Mouse (Mus musculus) hindbrain, embryonic 12.5 days (tissue): ENCODE measurements around the gene Vamp8. TPM values are rescaled to one million over a fixed set of nuclear protein-coding genes. Genes with fewer than 3 reads are reported as not detected.
A peak's percentile ranks its signal among the peaks of the same experiment; 100 is the strongest.

ENCODE experiments used
- ATAC-seq: fragments of 200-750 bp; cut with Nextera tagmentation; 2 replicates; pipeline ENCODE4 v1.8.0; 2017; ENCODE audit warnings: moderate TSS enrichment; ENCODE audit not compliant: low FRiP score
- H3K27ac ChIP-seq: fragments of 300-500 bp; sonication (generic); 2 replicates; pipeline ENCODE4 v1.5.1; 2016; ENCODE audit warnings: mild to moderate bottlenecking
- H3K27me3 ChIP-seq: fragments of 300-500 bp; sonication (generic); 2 replicates; pipeline ENCODE4 v1.6.1; 2016; ENCODE audit warnings: mild to moderate bottlenecking
- H3K36me3 ChIP-seq: fragments of 300-500 bp; sonication (generic); 2 replicates; pipeline ENCODE4 v1.6.1; 2016; ENCODE audit warnings: mild to moderate bottlenecking
- H3K4me1 ChIP-seq: fragments of 300-500 bp; sonication (generic); 2 replicates; pipeline ENCODE4 v1.6.1; 2016
- H3K4me2 ChIP-seq: fragments of 300-500 bp; sonication (generic); replicated peaks from 2 replicates; pipeline ENCODE4 v1.6.1; 2016; ENCODE audit warnings: mild to moderate bottlenecking
- H3K4me3 ChIP-seq: fragments of 300-500 bp; sonication (generic); 2 replicates; pipeline ENCODE4 v1.5.1; 2016; ENCODE audit warnings: mild to moderate bottlenecking
- H3K9ac ChIP-seq: fragments of 300-500 bp; sonication (generic); 2 replicates; pipeline ENCODE4 v1.6.1; 2016; ENCODE audit warnings: mild to moderate bottlenecking, moderate library complexity
- H3K9me3 ChIP-seq: fragments of 300-500 bp; sonication (generic); replicated peaks from 2 replicates; pipeline ENCODE4 v1.6.1; 2016; ENCODE audit warnings: mild to moderate bottlenecking
- WGBS: fragments of 180-500 bp; shearing (Covaris S2); methylation state at CpG from one replicate; pipeline ENCODE4 v1.1.7; 2016; 5-methylcytosine and 5-hydroxymethylcytosine counted together
- polyA plus RNA-seq: library from polyadenylated mRNA; unstranded; fragments of >200 nt; fragmentation: Nextera tagmentation; extraction: Ambion mirVana; gene quantifications from 2 replicates; pipeline ENCODE4 v1.2.1, GENCODE M21; 2016

Vamp8 gene
- 43.9 and 45.5 TPM in 2 replicates for polyA plus RNA-seq

DNA sequence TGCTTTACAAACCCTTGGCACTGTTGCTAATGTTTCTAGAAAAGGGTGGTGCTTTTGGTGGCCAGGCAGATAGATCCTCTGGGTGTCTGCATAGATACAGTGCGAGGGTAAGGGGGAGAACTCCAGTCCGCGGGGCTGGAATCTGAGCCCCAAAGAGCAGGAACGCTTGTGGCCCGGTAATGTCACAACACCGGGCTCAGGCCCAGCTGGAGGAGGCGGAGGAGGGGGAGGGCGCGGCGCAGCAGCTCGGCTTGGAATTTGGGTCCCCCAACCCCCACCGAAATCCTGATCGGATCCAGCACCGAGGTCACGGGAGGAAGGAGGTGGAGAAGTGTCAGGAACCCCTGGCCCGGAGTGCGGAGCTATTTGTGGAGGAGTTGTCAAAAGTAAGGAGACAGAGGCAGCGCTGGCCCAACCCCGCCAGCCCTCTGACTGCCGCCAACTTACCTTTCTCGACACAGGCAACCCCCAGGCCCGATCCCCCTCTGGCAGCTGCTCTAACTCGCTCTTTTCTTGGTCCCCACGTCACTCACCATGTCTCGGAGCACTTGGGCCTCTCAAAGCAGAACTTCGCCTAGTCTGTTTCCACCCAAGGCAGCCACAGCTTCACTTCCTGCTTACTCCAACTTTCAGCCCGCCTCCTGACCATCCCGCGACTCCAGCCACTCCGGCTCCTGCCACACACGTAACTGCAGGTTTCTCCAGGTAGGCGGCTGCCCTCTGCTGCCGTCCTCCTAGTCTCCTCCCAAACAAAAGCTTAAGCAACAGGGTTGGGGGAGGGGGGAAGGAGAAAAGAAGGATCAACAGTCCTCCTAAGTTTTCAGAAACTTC lies at the start of gene Vamp8:
TSS of gene Vamp8 (minus strand) at position 763 of the 831 bp plus-strand sequence.
- peaks cover 19% of the 10 kb centered on the region for H3K27me3 ChIP-seq
- WGBS = 2% methylated on average over 33 of the region's 33 CpGs
- peak within 1 kb of the TSS; percentile 58 for H3K9ac ChIP-seq
- 0 out of 2 replicates have a peak, but pooled peaks cover 1% of the 10 kb centered on the region for H3K36me3 ChIP-seq
- H3K4me2 ChIP-seq = peak within 1 kb of the TSS; percentile 53
- peaks cover 11% of the 10 kb centered on the region; the same call in 1 of the 2 replicates for H3K4me1 ChIP-seq
- no peaks in the 10 kb centered on the region for H3K9me3 ChIP-seq
- no peak for ATAC-seq
- H3K27ac ChIP-seq = peak within 1 kb of the TSS; percentile 36; the same call in 1 of the 2 replicates
- H3K4me3 ChIP-seq = peak within 1 kb of the TSS; percentile 36

DNA sequence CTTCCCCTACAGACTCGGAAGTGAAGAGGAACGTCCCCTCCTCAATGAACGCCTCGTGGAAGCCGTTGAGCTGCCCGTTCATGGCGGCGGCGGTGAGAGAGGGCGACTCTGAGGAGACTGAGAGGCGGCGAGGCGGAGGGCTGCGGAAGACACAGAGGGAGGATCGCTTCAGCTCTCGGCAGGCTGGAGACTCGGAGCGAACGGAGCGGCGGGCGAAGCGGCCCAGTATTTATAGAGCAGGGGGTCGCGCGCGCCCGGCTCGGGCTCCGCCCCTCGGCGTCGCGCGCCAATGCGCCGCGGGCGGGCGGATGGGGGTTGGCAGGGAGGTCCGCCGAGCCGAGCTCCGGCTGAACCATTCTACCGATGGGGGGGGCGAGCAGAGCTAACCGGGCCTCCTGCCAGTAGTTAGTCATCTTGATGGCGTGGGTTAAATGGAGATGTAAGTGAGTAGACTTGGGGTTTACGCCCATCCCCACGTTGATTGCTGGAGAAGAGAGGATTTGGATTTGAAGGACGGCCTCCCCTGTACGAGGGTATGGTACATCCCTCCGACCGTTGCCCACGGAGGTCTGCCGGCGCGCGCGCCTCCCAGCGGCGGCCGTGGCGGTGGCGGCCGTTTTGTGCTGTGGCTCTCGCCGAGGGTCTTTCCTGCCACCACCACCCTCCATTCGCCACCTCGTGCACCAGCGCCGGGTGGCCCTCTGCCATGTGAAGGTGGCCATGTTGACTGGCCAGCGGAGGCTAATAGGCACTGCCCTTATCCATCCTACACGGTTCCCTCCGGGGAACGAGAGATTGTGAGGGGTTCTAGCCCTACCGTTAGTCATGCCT lies 49.1 kb upstream of the Vamp8 start, which contains the start of gene Mat2a:
TSS of gene Mat2a (minus strand) at position 204 of the 831 bp plus-strand sequence.
- Histone ChIP-seq H3K27ac (peak within 1 kb of the TSS; percentile 99), H3K4me2 (peak within 1 kb of the TSS; percentile 78), H3K4me3 (peak within 1 kb of the TSS; percentile 78), H3K9me3 (no peaks in the 10 kb centered on the region), H3K36me3 (peaks cover 26% of the 10 kb centered on the region), H3K27me3 (no peaks in the 10 kb centered on the region), H3K9ac (peak within 1 kb of the TSS; percentile 97), H3K4me1 (peaks cover 38% of the 10 kb centered on the region)
- peak; percentile 90 for ATAC-seq
- WGBS = under 1% methylated on average over 68 of the region's 77 CpGs

DNA sequence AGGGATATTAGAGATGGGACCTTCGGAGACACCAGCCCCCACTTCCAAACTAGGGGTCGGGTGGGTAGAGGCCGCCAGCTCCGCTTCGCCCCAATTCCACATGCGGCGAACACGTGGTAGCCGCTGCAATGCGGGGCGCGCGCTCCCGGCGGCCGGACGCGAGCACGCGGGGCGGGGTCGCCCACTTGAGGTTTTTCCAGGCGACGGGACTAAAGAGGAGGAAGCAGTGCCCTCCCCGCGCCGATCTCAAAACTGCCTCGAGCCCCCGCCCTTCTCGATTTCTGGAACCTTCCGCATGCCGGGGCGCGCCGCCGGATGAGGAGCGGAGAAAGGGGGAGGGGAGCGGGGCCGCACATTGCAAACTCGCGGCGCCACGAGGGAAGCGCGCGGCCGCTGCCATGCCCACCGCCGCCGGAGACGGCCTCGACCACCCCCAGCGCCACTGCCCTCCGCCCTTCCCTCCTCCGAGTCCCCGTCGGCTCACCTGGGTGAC lies 48.4 kb upstream of the Vamp8 start:
- Histone ChIP-seq H3K4me1 (peaks cover 38% of the 10 kb centered on the region), H3K9ac (peak overlapping the region; percentile 97), H3K27ac (peak overlapping the region; percentile 99), H3K36me3 (peaks cover 31% of the 10 kb centered on the region), H3K4me2 (peak overlapping the region; percentile 78), H3K27me3 (no peaks in the 10 kb centered on the region), H3K4me3 (peak overlapping the region; percentile 78), H3K9me3 (no peaks in the 10 kb centered on the region)
- peak; percentile 36 for ATAC-seq
- under 1% methylated on average over 52 of the region's 57 CpGs for WGBS

DNA sequence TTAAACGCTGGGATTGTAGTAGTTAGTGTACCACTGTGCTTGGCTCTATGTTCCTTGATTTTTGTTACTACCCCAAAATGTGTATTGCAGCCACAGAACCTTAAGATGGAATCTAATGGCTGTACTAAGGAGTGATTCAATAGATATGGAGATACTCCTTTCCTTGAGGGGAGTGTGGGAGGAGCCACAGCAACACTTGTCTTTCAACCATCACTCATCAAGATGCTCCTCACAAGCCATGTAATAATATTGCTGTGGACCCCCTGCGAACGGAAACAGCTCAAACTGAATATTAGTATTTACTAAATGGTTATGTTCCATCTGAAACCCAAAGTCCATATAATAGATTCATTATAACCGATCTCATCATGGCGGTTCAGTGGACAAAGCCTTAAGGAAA lies 47.7 kb upstream of the Vamp8 start:
- H3K9ac ChIP-seq = peak overlapping the region; percentile 97
- H3K27me3 ChIP-seq = no peaks in the 10 kb centered on the region
- H3K4me2 ChIP-seq = peak overlapping the region; percentile 78
- WGBS = 3% methylated on average over 5 of the region's 5 CpGs
- H3K4me1 ChIP-seq = peaks cover 38% of the 10 kb centered on the region
- peaks cover 37% of the 10 kb centered on the region for H3K36me3 ChIP-seq
- no peak for ATAC-seq
- H3K4me3 ChIP-seq = peak overlapping the region; percentile 78
- H3K27ac ChIP-seq = no peak overlapping the region
- no peaks in the 10 kb centered on the region for H3K9me3 ChIP-seq

DNA sequence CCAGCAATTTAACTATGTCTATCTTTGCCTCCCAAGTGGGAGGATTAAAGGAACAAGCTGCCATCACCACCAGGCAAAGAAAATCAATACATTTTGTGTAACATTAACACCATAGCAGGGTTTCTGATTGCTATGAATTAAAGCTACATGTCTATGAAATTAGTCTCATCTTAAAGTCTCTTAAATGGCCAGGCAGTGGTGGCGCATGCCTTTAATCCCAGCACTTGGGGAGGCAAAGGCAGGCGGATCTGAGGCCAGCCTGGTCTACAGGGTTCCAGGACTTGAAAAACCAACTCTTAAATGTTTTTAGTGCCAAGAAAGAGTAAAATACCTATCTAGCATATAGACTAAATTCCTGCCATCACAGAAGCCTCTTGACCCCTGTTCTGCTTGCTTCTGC lies 41.6 kb upstream of the Vamp8 start:
- H3K4me2 ChIP-seq = no peak overlapping the region
- H3K9ac ChIP-seq = no peak overlapping the region
- H3K36me3 ChIP-seq = peaks cover 71% of the 10 kb centered on the region
- H3K4me3 ChIP-seq = no peak overlapping the region
- H3K27ac ChIP-seq = no peak overlapping the region
- H3K4me1 ChIP-seq = peaks cover 15% of the 10 kb centered on the region
- ATAC-seq = no peak
- no peaks in the 10 kb centered on the region for H3K27me3 ChIP-seq
- WGBS = 87% methylated on average over 2 of the region's 2 CpGs
- no peaks in the 10 kb centered on the region for H3K9me3 ChIP-seq

DNA sequence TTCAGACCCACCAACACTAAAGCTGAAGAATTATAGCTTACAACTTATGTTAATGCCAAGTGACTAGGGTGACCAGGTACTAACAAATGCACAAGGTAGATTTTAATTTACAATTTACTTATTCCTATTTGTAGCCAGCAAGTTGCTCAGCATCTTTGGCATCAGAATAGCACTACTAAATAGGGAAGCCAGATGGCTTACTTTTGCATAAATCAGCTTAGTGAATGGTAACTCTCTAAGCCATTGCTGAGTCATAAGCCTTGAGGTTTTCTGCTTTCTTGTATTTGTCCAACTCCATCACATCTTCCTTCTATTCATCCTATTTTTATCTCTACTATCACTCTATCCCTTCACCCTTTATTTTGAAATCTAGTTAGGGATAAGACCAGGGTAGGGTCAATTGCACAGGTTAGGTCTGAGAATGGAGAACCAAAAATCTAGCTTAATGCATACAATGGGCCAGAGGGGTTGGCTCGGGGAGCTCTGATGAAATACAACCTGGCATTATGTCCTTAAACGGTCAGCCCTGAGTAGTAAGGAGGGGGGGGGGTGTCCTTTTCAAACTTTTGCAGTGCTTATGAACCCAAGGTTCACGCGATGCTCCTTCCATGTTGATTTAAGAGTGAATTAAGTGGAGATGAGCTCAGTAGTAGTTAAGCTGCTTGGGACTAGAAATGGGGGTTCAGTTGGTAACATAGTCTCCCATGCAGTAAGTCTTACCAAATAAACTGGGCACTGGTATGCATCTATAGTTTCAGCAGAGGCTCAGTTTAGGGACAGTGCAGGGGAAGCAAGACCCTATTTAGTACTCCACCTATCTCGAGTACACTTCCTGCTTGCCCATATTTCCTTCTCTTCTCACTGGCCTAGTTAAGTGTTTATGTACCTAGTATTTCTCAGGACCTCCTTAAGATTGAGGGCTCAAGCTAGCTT lies 40.8 kb upstream of the Vamp8 start:
- 37% methylated on average over 5 of the region's 5 CpGs for WGBS
- H3K9ac ChIP-seq = no peak overlapping the region
- H3K27me3 ChIP-seq = no peaks in the 10 kb centered on the region
- H3K36me3 ChIP-seq = peaks cover 71% of the 10 kb centered on the region
- no peak overlapping the region for H3K4me2 ChIP-seq
- H3K27ac ChIP-seq = no peak overlapping the region
- peak; percentile 53 for ATAC-seq
- no peak overlapping the region for H3K4me3 ChIP-seq
- no peaks in the 10 kb centered on the region for H3K9me3 ChIP-seq
- peaks cover 10% of the 10 kb centered on the region; the same call in 1 of the 2 replicates for H3K4me1 ChIP-seq

DNA sequence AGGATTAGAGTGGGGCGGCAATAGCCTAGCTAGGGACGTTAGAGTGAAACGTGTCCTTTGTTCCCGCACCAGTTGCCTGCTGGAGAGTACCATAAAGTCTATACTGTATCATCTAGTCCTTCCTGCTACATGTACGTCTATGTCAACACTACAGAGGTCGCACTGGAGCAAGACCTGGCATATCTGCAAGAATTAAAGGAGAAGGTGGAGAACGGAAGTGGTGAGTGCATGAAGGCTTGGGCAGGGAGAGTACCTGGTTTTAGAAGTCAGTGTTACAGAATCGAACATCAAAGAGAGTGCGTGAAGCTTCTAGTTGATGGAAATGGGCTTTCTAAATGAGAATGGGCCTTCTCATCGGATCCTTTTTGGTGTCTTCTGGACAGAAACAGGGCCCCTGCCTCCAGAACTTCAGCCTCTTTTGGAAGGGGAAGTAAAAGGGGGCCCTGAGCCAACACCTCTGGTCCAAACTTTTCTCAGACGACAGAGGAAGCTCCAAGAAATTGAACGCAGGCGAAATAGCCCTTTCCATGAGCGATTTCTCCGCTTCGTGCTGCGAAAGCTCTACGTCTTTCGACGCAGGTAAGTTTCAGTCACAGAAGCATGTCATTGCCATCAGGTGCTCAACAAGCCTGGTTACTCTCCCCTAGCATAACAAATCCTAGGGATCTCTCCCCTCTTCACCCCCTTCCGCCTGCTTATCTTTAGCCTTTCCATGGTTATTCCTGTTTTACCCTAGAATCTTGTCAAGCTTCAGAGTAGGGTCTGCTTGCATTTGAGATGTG lies 38.7 kb upstream of the Vamp8 start:
- Histone ChIP-seq H3K4me1 (no peaks in the 10 kb centered on the region), H3K27ac (no peak overlapping the region), H3K9ac (no peak overlapping the region), H3K4me2 (no peak overlapping the region), H3K9me3 (no peaks in the 10 kb centered on the region), H3K36me3 (peaks cover 72% of the 10 kb centered on the region), H3K4me3 (no peak overlapping the region), H3K27me3 (no peaks in the 10 kb centered on the region)
- ATAC-seq = no peak
- 92% methylated on average over 21 of the region's 21 CpGs for WGBS

DNA sequence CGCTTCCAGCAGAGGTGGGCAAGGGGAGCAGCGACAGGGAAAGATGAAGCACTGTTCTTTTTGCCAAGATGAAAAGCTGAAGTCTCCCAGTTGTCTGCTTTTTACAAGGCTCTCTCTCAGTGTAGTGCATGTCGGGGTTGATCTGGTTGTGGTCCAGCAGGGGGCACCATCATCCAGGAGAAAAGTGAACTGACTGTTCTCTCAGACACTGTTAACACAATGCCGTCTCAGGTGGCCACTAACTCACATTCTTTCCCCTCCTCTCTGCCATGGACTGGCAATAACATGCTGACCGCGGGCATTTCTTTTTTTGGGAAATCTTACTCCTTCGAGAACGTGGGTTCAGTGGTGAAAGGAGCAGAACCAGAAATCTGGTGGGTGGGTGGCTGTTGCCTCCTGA lies 37.5 kb upstream of the Vamp8 start:
- Histone ChIP-seq H3K4me1 (no peaks in the 10 kb centered on the region), H3K27ac (no peak overlapping the region), H3K4me3 (no peak overlapping the region), H3K9ac (no peak overlapping the region), H3K36me3 (peaks cover 74% of the 10 kb centered on the region), H3K27me3 (no peaks in the 10 kb centered on the region), H3K9me3 (no peaks in the 10 kb centered on the region), H3K4me2 (no peak overlapping the region)
- WGBS = 42% methylated on average over 8 of the region's 8 CpGs
- ATAC-seq = peak; percentile 82

DNA sequence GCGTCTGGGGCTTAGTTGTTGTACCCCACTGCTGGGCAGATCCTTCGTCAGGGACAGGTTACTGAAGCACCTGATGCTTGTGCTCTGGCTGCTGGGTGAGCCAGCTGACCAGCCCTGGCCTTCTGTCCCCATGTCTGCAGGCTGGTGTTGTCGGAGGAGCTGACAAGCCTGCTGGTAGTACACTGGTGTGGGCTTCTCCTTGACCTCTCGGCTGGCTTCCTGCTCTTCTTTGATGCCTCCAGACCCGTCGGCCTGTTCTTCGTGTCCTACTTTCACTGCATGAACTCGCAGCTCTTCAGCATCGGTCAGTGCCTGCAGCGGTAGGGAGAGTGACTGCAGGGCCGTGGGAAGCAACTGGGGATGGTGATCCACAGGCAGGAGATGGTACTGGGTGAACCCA lies 35.1 kb upstream of the Vamp8 start:
- no peak overlapping the region for H3K27ac ChIP-seq
- peaks cover 77% of the 10 kb centered on the region for H3K36me3 ChIP-seq
- ATAC-seq = no peak
- H3K27me3 ChIP-seq = no peaks in the 10 kb centered on the region
- H3K4me1 ChIP-seq = no peaks in the 10 kb centered on the region
- H3K4me3 ChIP-seq = no peak overlapping the region
- no peak overlapping the region for H3K9ac ChIP-seq
- WGBS = 89% methylated on average over 11 of the region's 11 CpGs
- no peaks in the 10 kb centered on the region for H3K9me3 ChIP-seq
- no peak overlapping the region for H3K4me2 ChIP-seq

DNA sequence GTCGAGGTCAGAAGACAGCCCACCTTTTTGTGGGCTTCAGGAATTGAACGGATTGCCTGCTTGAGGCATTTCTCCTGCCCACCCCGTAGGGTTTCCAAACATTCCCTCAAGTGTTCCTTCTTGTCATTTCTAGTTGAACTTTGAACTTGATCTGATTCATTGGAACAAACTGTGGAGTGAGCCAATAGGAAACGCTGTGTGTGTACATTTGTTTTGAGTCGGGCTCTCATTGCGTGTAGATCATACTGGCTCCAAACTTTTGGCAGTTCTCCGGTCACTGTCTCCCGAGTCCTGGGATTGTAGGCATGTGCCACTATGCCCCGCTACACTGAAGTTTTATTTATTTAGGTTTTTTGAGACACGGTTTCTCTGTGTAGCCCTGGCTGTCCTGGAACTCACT lies 30.4 kb upstream of the Vamp8 start:
- Histone ChIP-seq H3K4me2 (no peak overlapping the region), H3K9ac (no peak overlapping the region), H3K36me3 (peaks cover 82% of the 10 kb centered on the region), H3K4me3 (no peak overlapping the region), H3K27me3 (no peaks in the 10 kb centered on the region), H3K9me3 (no peaks in the 10 kb centered on the region), H3K27ac (no peak overlapping the region), H3K4me1 (no peaks in the 10 kb centered on the region)
- 92% methylated on average over 10 of the region's 10 CpGs for WGBS
- no peak for ATAC-seq

DNA sequence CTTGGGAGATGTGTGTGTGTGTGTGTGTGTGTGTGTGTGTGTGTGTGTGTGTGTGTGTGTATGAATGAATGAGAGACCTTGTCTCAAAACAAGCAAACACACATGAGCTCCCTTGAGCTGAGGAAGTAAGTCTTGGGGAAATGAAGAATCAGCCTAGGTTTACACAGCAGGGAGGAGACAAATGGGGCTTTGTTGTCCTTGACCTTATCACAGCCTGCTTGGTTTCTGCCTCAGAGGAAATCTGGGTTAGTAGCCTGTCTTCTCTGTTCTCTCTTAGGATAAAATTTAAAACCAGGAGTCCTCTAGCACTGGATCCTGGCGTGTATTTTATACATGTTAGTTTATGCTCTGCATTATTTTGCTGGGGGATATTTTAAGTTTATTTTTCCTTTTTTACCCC lies 29.3 kb upstream of the Vamp8 start:
- Histone ChIP-seq H3K4me2 (no peak overlapping the region), H3K4me3 (no peak overlapping the region), H3K9me3 (no peaks in the 10 kb centered on the region), H3K27me3 (no peaks in the 10 kb centered on the region), H3K9ac (no peak overlapping the region), H3K4me1 (peaks cover 9% of the 10 kb centered on the region), H3K36me3 (peaks cover 71% of the 10 kb centered on the region), H3K27ac (no peak overlapping the region)
- ATAC-seq = no peak
- 84% methylated on average over 1 of the region's 1 CpGs for WGBS
